Mouse (Mus musculus): ENCODE data around the gene Oprl1.
A peak's percentile ranks its signal among the peaks of the same experiment; 100 is the strongest.

The Oprl1 gene

GRCm38 (mm10) chr2:181714903-181715326, at the start of gene Oprl1:
Oprl1 (plus strand) TSS chr2:181715016.
- no peak for DNase-seq (ENCODE audit: low read depth, low spot score)

- DNase-seq (ENCODE audit: low read depth, low spot score) = no peak
Measured at GRCm38 (mm10) chr2:181670285-181670912, 44.4 kb upstream of the Oprl1 start.

DNA sequence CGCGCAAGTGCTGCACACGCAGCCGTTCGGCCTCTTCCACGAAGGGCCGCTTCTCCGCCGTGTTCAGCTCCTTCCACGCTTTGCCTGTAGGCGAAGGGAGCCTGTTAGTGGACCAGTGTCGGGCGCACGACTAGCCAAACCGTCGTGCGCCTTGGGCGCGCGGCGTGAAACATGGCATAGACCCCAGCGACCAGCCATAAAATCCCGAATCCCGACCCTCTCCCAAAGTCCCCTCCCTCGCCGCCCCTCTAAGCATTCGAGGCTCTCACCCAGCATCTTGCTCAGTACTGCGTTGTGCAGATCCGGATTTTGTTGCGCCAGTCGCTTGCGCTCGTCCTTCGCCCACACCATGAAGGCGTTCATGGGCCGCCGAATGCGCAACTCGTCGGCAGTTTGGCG, 43.9 kb upstream of the Oprl1 start:
- DNase-seq (ENCODE audit: low read depth, low spot score) = no peak

GRCm38 (mm10) chr2:181671326-181671725, 43.5 kb upstream of the Oprl1 start, which contains the start of gene Sox18:
Sox18 (minus strand) TSS chr2:181671640.
- no peak for DNase-seq (ENCODE audit: low read depth, low spot score)

DNA sequence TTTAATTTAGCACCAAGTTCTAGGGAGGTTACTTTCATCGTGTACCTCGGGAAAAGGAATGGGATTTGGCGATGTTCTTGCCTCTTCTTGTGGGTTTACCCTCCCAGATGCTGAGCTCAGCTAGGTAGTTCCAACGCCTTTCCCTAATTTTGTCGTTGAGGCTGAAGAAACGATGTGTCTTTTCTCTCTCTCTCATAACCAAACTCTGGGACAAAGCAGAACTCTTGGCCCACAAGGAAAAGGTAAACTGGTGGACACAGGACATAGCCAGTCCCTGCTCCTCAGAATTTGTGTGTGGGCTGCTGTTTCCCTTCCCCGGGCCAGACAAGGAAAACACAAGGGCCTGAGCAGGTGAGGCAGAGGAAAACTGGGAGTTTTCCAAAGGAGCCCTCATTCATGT, 42.8 kb upstream of the Oprl1 start:
- DNase-seq (ENCODE audit: low read depth, low spot score) = no peak

- no peak for DNase-seq (ENCODE audit: low read depth, low spot score)
Measured at GRCm38 (mm10) chr2:181673501-181673900, 41.3 kb upstream of the Oprl1 start.

GRCm38 (mm10) chr2:181674934-181675333, 39.9 kb upstream of the Oprl1 start:
- no peak for DNase-seq (ENCODE audit: low read depth, low spot score)

DNA sequence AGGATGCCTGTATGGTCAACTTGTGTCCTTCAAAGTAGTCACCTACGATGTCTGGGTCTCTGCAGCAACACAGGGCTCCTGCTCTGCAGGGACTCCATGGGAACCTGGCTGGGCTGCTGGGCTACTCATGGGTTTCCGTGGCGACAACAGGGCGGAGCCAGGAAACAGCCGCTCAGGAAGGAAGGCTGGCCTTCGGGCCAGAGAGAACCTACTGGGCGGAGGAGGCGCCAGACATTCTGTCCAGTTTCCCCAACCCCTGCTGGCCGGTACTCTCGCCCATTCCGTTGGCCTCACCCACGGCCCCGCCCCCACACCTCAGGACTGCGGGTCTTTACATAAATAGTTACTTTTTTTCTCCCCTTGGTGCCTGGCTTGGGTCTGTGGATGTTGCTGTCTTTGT, 39.4 kb upstream of the Oprl1 start:
- no peak for DNase-seq (ENCODE audit: low read depth, low spot score)

- DNase-seq (ENCODE audit: low read depth, low spot score) = no peak
Measured at GRCm38 (mm10) chr2:181676424-181676823, 38.4 kb upstream of the Oprl1 start.

DNA sequence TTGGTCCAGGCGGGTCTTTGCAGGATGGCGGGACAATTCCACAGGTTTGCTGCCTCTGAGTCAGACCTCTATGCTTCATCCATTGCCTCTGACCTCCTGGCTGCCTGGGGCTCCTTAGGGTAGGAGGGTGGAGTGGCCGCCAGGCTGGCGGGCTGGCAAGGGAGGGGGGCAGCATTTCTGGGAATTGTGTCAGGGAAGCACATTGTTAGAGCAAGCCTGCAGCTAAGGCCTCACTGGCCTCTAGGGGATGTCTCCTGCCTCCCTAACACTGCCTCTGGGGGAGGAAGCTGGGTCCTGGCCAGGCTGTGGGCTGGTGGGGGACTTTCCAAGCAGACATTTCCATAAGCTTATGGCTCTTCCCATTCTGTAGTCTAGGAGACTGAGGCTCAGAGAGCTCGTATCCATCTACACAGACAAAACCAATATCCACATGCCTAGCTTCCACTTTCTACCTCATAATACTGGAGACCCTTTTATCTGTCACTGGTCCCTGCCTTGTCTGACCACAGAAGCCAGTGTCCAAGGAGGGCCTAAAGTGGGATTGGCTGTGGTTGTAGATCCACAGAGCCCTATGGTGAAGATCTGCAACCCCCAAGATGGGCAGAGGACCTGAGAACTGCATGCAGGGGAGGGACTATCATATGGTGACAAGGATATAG, 37.6 kb upstream of the Oprl1 start:
- no peak for DNase-seq (ENCODE audit: low read depth, low spot score)

- no peak for DNase-seq (ENCODE audit: low read depth, low spot score)
Measured at GRCm38 (mm10) chr2:181677755-181678098, 37.1 kb upstream of the Oprl1 start.

DNA sequence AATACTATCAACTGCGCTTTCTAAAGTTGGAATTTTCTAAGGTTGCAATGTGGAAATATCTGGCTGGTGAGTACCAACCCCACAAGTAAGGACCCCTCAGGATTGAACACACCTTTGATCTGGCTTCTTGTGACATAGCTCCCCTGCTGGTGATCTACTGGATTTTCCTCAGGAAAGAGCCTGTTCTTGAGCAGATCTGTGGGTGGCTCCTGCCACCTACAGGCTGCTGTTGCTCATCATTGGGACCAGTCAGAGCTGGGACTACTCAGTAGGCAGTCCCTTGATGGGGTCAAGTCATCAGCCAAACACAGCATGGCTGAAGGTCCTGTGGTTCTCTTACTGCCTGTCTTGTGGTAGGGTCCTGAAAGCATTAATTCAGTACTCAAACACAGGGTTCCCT, 36.0 kb upstream of the Oprl1 start:
- peak; percentile 50 for DNase-seq (ENCODE audit: low read depth, low spot score)

DNA sequence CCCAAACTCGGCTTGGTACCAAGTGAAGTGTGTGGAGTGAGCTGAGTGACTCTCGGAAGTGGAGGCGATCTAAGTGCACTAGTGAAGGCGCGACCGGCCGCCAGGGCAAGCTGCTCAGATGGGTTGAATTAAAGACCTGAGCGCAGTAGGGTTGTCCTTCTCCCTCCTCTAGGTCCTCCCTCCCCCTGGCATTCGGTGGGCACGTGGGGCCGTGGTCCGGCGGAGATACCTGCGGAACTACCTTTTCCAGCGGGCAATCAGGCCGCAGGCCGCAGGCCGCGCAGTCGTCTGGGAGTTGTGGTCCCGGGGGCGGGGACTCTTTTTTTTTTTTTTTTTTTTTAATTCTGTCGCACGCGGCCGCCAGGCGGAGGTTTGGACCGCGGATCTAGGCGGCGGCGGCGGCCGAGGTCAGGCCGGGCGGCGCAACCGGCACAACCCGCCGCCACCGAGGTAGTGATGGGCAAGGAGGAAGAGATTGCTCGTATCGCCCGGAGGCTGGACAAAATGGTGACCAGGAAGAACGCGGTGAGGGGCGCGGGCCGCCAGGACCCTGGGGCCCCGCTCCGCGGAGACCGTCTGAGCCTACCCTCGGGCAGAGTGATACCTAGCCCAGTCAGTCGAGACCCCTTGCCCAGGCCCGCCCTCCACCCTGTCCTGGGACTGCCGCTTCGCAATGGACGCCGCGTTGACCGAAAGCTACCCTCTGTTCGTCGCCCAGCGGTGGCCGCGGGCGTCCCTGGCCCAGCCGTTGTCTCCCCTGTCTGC, 34.7 kb upstream of the Oprl1 start, which contains the start of gene Tcea2:
Tcea2 (plus strand) TSS at position 360 of the 765 bp plus-strand sequence.
- no peak for DNase-seq (ENCODE audit: low read depth, low spot score)

GRCm38 (mm10) chr2:181680716-181681117, 34.1 kb upstream of the Oprl1 start:
- no peak for DNase-seq (ENCODE audit: low read depth, low spot score)

DNA sequence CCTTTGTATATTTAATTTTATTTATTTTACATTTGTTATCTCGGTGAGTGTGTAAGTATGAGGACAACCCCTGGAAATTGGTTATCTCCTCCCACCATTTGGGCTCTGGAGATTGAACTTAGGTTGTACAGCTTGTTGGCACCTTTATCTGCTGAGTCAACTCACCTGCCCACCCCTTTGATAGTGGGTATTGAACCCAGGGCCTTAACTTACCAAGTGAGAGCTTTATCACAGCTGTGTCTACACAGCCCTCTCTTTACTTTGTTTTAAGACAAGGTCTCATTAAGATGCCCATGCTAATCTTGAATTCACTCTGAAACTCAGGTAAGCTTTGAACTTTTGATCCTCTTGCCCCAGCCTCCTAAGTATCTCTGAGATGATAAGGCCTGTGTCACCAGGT, 32.8 kb upstream of the Oprl1 start:
- no peak for DNase-seq (ENCODE audit: low read depth, low spot score)

DNA sequence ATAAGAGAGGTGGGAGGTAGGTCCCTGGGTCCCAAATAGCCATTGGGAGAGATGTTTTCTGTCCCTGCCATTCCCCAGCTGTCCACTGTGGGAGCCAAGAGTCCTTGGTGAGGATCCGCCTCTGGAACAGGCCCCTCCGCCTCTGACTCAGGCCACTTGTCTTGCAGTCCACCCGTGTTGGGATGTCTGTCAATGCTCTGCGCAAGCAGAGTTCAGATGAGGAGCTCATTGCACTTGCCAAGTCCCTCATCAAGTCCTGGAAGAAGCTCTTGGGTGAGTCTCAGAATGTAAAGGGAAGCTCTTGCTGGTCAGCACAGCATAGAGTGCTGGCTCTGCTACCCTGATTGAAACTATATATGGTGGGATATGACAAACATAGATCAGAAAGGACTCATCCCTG, 31.4 kb upstream of the Oprl1 start:
- no peak for DNase-seq (ENCODE audit: low read depth, low spot score)

- DNase-seq (ENCODE audit: low read depth, low spot score) = no peak
Measured at GRCm38 (mm10) chr2:181684713-181685112, 30.1 kb upstream of the Oprl1 start.

DNA sequence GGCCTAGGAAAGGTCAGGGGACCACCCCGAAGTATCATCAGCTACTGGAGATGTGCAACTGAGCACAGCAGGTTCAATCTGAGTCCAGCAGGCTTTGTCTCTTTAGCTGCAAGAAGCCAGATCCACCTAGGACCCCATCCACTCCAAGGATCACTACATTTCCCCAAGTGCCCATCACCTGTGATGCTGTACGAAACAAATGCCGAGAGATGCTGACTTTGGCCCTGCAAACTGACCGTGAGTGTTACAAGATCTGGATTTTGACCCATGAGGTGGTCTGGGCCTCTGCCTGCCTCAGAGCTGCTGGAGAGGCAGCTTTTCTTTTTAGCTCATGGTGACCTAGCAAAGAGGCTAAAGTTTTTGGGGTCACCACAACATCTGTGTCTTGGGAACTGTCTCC, 29.1 kb upstream of the Oprl1 start:
- DNase-seq (ENCODE audit: low read depth, low spot score) = no peak

DNA sequence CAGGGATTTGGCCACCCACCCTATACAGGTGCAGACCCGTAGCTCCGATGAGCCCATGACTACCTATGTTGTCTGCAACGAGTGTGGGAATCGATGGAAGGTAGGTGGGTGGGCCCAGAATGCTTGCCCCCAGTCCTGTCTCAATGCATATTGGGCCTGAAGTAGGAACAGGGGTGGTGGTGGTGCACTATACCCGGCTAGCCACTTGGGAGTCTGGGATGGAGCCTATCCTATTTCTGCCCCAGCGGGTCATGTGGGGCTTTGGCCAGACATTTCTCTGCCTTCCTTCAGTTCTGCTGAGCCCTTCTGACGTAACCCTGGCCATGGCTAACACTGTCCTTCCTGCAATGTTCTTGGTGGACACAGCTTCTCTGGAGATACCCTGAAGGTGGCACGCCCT, 27.2 kb upstream of the Oprl1 start:
- DNase-seq (ENCODE audit: low read depth, low spot score) = no peak

- no peak for DNase-seq (ENCODE audit: low read depth, low spot score)
Measured at GRCm38 (mm10) chr2:181689466-181690160, 25.2 kb upstream of the Oprl1 start.

GRCm38 (mm10) chr2:181691083-181691482, 23.7 kb upstream of the Oprl1 start:
- no peak for DNase-seq (ENCODE audit: low read depth, low spot score)

DNA sequence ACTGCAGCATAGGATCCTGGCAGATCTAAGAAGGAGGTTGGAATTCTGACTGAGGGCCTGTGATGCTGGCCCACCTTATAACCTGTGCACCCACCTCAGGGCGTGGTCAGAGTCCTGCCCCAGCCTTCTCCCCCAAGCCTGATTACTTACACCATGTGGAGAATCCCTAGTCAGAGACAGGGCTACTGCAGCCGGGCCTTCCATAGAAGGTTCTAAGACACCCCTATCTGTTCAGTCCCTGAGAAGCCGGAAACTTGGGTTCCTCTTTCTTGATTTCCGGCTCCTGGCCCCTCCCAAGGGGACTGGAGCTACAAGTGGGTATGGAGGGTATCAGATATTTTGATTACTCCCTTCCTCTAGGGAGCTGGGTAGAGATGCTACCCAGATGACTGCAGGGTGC, 23.2 kb upstream of the Oprl1 start:
- no peak for DNase-seq (ENCODE audit: low read depth, low spot score)

All from retina, adult 2 months (tissue).